Mouse (Mus musculus) heart, embryonic 11.5 days (tissue): ENCODE data around the gene Gpr146. TPM values are rescaled to one million over a fixed set of nuclear protein-coding genes. Genes with fewer than 3 reads are reported as not detected.

Experiments
- ATAC-seq: fragments of 200-750 bp; cut with Nextera tagmentation; replicated peaks from 2 replicates; pipeline ENCODE4 v1.8.0; 2017; ENCODE audit warnings: moderate library complexity; ENCODE audit not compliant: insufficient number of reproducible peaks, low FRiP score, low TSS enrichment
- H3K27ac ChIP-seq: fragments of 300-500 bp; sonication (generic); 2 replicates; pipeline ENCODE4 v1.5.1; 2014; ENCODE audit warnings: mild to moderate bottlenecking, low read depth, low read length
- H3K27me3 ChIP-seq: fragments of 300-500 bp; sonication (generic); 2 replicates; pipeline ENCODE4 v1.6.1; 2014; ENCODE audit warnings: mild to moderate bottlenecking, low read length, mixed read lengths; ENCODE audit not compliant: control insufficient read depth, insufficient read depth
- H3K36me3 ChIP-seq: fragments of 300-500 bp; sonication (generic); 2 replicates; pipeline ENCODE4 v1.6.1; 2014; ENCODE audit warnings: mild to moderate bottlenecking, low read length, moderate library complexity, mixed read lengths; ENCODE audit not compliant: control insufficient read depth, insufficient read depth
- H3K4me1 ChIP-seq: fragments of 300-500 bp; sonication (generic); 2 replicates; pipeline ENCODE4 v1.6.1; 2014; ENCODE audit warnings: low read length; ENCODE audit not compliant: control insufficient read depth, insufficient read depth
- H3K4me2 ChIP-seq: fragments of 300-500 bp; sonication (generic); 2 replicates; pipeline ENCODE4 v1.6.1; 2014; ENCODE audit warnings: mild to moderate bottlenecking, moderate library complexity
- H3K4me3 ChIP-seq: fragments of 300-500 bp; sonication (generic); 2 replicates; pipeline ENCODE4 v1.5.1; 2014; ENCODE audit warnings: low read depth, low read length
- H3K9ac ChIP-seq: fragments of 300-500 bp; sonication (generic); 2 replicates; pipeline ENCODE4 v1.6.1; 2014; ENCODE audit warnings: mild to moderate bottlenecking, low read depth, low read length, moderate library complexity
- H3K9me3 ChIP-seq: fragments of 300-500 bp; sonication (generic); replicated peaks from 2 replicates; pipeline ENCODE4 v1.6.1; 2016; ENCODE audit warnings: low read length; ENCODE audit not compliant: control insufficient read depth
- WGBS: fragments of 180-500 bp; shearing (Covaris S2); extraction: QIAGEN DNeasy Blood & Tissue Kit; methylation state at CpG from one replicate; pipeline ENCODE4 v1.1.7; 2014; ENCODE audit not compliant: insufficient replicate concordance; 5-methylcytosine and 5-hydroxymethylcytosine counted together
- polyA plus RNA-seq: library from polyadenylated mRNA; unstranded; fragments of >200 nt; fragmentation: Nextera tagmentation; extraction: Ambion mirVana; gene quantifications from 2 replicates; pipeline ENCODE4 v1.2.1, GENCODE M21; 2014

The Gpr146 gene
- polyA plus RNA-seq, 1 experiment from 2014 or later, result 7.5 TPM

GRCm38 (mm10) chr5:139415001-139415400, 37.5 kb downstream of the Gpr146 start:
- no peak overlapping the region for H3K4me3 ChIP-seq
- no peak overlapping the region for H3K27ac ChIP-seq
- no peak overlapping the region for H3K4me2 ChIP-seq
- H3K36me3 ChIP-seq, result no peaks in the 10 kb centered on the region
- peaks cover 20% of the 10 kb centered on the region for H3K4me1 ChIP-seq
- H3K9ac ChIP-seq, result no peak overlapping the region
- H3K27me3 ChIP-seq, result peaks cover 46% of the 10 kb centered on the region
- no peaks in the 10 kb centered on the region for H3K9me3 ChIP-seq
- ATAC-seq, result no peak
- WGBS, result 84% methylated on average over 5 of the region's 5 CpGs

- H3K27me3 ChIP-seq, result peaks cover 48% of the 10 kb centered on the region
- H3K9me3 ChIP-seq, result no peaks in the 10 kb centered on the region
- no peaks in the 10 kb centered on the region for H3K36me3 ChIP-seq
- no peak overlapping the region for H3K4me3 ChIP-seq
- 92% methylated on average over 4 of the region's 4 CpGs for WGBS
- H3K4me1 ChIP-seq, result peaks cover 14% of the 10 kb centered on the region
- no peak for ATAC-seq
- no peak overlapping the region for H3K4me2 ChIP-seq
- H3K27ac ChIP-seq, result no peak overlapping the region
- no peak overlapping the region for H3K9ac ChIP-seq
Observed at GRCm38 (mm10) chr5:139416942-139417341, 39.4 kb downstream of the Gpr146 start.

- ATAC-seq, result no peak
- no peaks in the 10 kb centered on the region for H3K36me3 ChIP-seq
- H3K9ac ChIP-seq, result no peak overlapping the region
- H3K4me3 ChIP-seq, result no peak overlapping the region
- 84% methylated on average over 3 of the region's 3 CpGs for WGBS
- H3K4me2 ChIP-seq, result no peak overlapping the region
- H3K27me3 ChIP-seq, result peaks cover 51% of the 10 kb centered on the region
- H3K4me1 ChIP-seq, result peaks cover 14% of the 10 kb centered on the region
- H3K9me3 ChIP-seq, result no peaks in the 10 kb centered on the region
- no peak overlapping the region for H3K27ac ChIP-seq
Observed at GRCm38 (mm10) chr5:139417480-139417879, 40.0 kb downstream of the Gpr146 start.

- Histone ChIP-seq H3K4me2 (no peak overlapping the region), H3K9me3 (no peaks in the 10 kb centered on the region), H3K27ac (no peak overlapping the region), H3K9ac (no peak overlapping the region), H3K36me3 (no peaks in the 10 kb centered on the region), H3K4me1 (peaks cover 14% of the 10 kb centered on the region), H3K27me3 (peaks cover 51% of the 10 kb centered on the region), H3K4me3 (no peak overlapping the region)
- ATAC-seq, result no peak
- WGBS, result 62% methylated on average over 2 of the region's 2 CpGs
Observed at GRCm38 (mm10) chr5:139418110-139418509, 40.6 kb downstream of the Gpr146 start.

- no peak overlapping the region for H3K27ac ChIP-seq
- H3K36me3 ChIP-seq, result no peaks in the 10 kb centered on the region
- H3K9ac ChIP-seq, result no peak overlapping the region
- peaks cover 48% of the 10 kb centered on the region for H3K27me3 ChIP-seq
- no peaks in the 10 kb centered on the region for H3K9me3 ChIP-seq
- no peak for ATAC-seq
- no peak overlapping the region for H3K4me3 ChIP-seq
- WGBS, result 10% methylated on average over 3 of the region's 3 CpGs
- no peak overlapping the region for H3K4me2 ChIP-seq
- peaks cover 14% of the 10 kb centered on the region for H3K4me1 ChIP-seq
Observed at GRCm38 (mm10) chr5:139418633-139419032, 41.1 kb downstream of the Gpr146 start.

- Histone ChIP-seq H3K4me2 (0 out of 2 replicates have a peak within 1 kb of the TSS, but pooled peaks have one; percentile 12), H3K4me1 (peaks cover 12% of the 10 kb centered on the region), H3K27ac (no peak within 1 kb of the TSS), H3K9ac (no peak within 1 kb of the TSS), H3K27me3 (peaks cover 39% of the 10 kb centered on the region), H3K9me3 (no peaks in the 10 kb centered on the region), H3K36me3 (no peaks in the 10 kb centered on the region), H3K4me3 (no peak within 1 kb of the TSS)
- no peak for ATAC-seq
- 59% methylated on average over 21 of the region's 21 CpGs for WGBS
Observed at GRCm38 (mm10) chr5:139423026-139423865, 45.7 kb downstream of the Gpr146 start, which contains the start of gene Gper1. Gene Gper1, plus strand, starts transcription at chr5:139423151.

- H3K4me3 ChIP-seq, result no peak overlapping the region
- ATAC-seq, result no peak
- H3K9ac ChIP-seq, result no peak overlapping the region
- H3K36me3 ChIP-seq, result no peaks in the 10 kb centered on the region
- peaks cover 45% of the 10 kb centered on the region for H3K27me3 ChIP-seq
- 72% methylated on average over 9 of the region's 9 CpGs for WGBS
- H3K9me3 ChIP-seq, result no peaks in the 10 kb centered on the region
- H3K4me1 ChIP-seq, result peaks cover 4% of the 10 kb centered on the region; the same call in 1 of the 2 replicates
- no peak overlapping the region for H3K27ac ChIP-seq
- H3K4me2 ChIP-seq, result no peak overlapping the region
Observed at GRCm38 (mm10) chr5:139425198-139425597, 47.7 kb downstream of the Gpr146 start.

GRCm38 (mm10) chr5:139427001-139427400, 49.5 kb downstream of the Gpr146 start:
- 89% methylated on average over 9 of the region's 9 CpGs for WGBS
- H3K27me3 ChIP-seq, result peaks cover 31% of the 10 kb centered on the region

GRCm38 (mm10) chr5:139427989-139428388, 50.5 kb downstream of the Gpr146 start:
- Histone ChIP-seq H3K9me3 (no peaks in the 10 kb centered on the region), H3K27ac (no peak overlapping the region), H3K9ac (no peak overlapping the region), H3K36me3 (no peaks in the 10 kb centered on the region), H3K4me3 (no peak overlapping the region), H3K4me1 (peaks cover 4% of the 10 kb centered on the region; the same call in 1 of the 2 replicates), H3K27me3 (peaks cover 28% of the 10 kb centered on the region), H3K4me2 (no peak overlapping the region)
- 75% methylated on average over 9 of the region's 9 CpGs for WGBS
- ATAC-seq, result no peak

More at GRCm38 (mm10) chr5:139427001-139427400, 49.5 kb downstream of the Gpr146 start:
- no peak for ATAC-seq
- H3K4me3 ChIP-seq, result no peak overlapping the region
- H3K36me3 ChIP-seq, result no peaks in the 10 kb centered on the region
- H3K4me2 ChIP-seq, result no peak overlapping the region
- H3K4me1 ChIP-seq, result peaks cover 4% of the 10 kb centered on the region; the same call in 1 of the 2 replicates
- H3K9ac ChIP-seq, result no peak overlapping the region
- no peak overlapping the region for H3K27ac ChIP-seq
- H3K9me3 ChIP-seq, result no peaks in the 10 kb centered on the region
